Mouse (Mus musculus): ENCODE results near the gene Sftpa1.

DNA sequence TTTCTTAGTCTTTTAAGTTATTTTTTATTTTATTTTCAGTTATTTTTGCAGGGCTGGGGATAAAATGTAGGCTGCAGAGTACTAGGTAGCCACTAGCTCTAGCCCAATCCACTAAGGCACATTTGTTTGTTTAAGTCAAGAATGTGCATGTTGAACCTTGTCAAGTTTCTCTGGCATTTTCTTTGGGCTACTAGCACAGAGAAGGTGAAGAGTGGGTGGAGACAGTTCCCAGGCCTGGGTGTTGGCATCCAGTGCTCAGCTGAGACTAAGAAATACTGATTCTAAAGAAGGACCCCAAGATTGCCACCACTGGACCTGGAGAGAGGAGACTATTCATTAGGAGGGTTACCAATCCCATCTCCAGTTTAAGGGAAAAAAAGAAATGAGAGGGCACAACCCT lies 5.4 kb downstream of the Sftpa1 start:
- no peak for TF ChIP-seq CTCF (IDR thresholded peaks at IDR 0.05)
- TF ChIP-seq POLR2A (IDR thresholded peaks at IDR 0.05; ENCODE audit: insufficient read depth, low read depth, low read length) = no peak

All from heart, adult 2 months (tissue).